ENCODE assay signal across 7 mouse cellular contexts in the genomic region with DNA sequence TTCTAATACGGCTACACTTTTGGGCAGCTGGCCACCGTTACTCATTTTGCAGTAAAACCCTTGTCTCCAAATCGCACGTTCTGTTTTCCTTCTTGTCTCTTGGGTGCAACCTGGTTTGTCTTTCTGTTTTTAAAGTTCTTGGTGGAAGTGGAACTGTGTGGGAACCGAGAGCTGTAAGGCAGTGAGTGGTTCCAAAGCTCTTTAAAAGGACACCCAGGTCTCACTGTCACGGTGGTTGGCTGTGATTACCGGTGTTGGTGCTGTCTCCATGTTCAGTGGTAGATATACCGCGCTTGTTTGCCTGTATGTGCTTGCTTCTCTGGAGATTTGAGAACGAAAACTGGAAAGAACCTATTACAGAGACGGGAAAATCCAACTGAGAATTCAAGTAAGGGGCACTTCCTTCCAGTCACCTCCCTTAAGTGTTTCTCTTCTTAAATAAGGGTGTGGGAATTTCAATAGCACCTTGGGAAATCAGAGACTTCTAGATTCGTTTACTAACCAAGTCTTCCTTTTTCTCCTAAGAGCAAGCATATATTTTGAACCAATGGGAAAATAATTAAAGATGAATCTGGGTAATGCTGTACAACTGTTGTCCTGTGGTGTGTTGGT. TPM values are rescaled to one million over a fixed set of nuclear protein-coding genes. Genes with fewer than 3 reads are reported as not detected.
DNase-seq lines count a peak whose midpoint lies in the region; ATAC-seq and TF ChIP-seq lines count a peak whose summit lies in the region.

No protein-coding gene starts in this region.

- H3K9ac ChIP-seq in lung, embryonic 15.5 days, result peak overlapping the region; percentile 1; the same call in 1 of the 2 replicates
- no peak overlapping the region for H3K9ac ChIP-seq in midbrain, embryonic 16.5 days (ENCODE audit: low read depth, low read length)

- WGBS in lung, embryonic 15.5 days, result 2% methylated on average over 12 of the region's 12 CpGs
- 6% methylated on average over 12 of the region's 12 CpGs for WGBS in midbrain, embryonic 16.5 days

- intact Hi-C loops in gastrocnemius, postnatal 14 days (cut with DNase I; ENCODE audit: low total_unique reads), result no loop called here

- H3K36me3 ChIP-seq in lung, embryonic 15.5 days, result no peaks in the 10 kb centered on the region
- H3K36me3 ChIP-seq in midbrain, embryonic 16.5 days (ENCODE audit: control insufficient read depth, insufficient read depth, low read length), result no peaks in the 10 kb centered on the region

- ATAC-seq in lung, embryonic 15.5 days (ENCODE audit: borderline replicate concordance, extremely low read depth, low FRiP score, low TSS enrichment), result no peak
- peak; percentile 39 for ATAC-seq in inflammation-experienced regulatory T-cells, adult 6 months
- peak; percentile 31; the same call in 1 of the 2 replicates for ATAC-seq in midbrain, embryonic 16.5 days

- no peak for TF ChIP-seq CTCF in embryonic fibroblast, embryonic 13.5 days (IDR thresholded peaks at IDR 0.05; ENCODE audit: borderline replicate concordance, insufficient read depth, low read length)

- H3K9me3 ChIP-seq in lung, embryonic 15.5 days, result no peaks in the 10 kb centered on the region
- no peaks in the 10 kb centered on the region for H3K9me3 ChIP-seq in midbrain, embryonic 16.5 days (replicated peaks; ENCODE audit: control insufficient read depth, low read length, poor library complexity, severe bottlenecking)

- peak overlapping the region; percentile 94 for H3K4me2 ChIP-seq in lung, embryonic 15.5 days
- peak overlapping the region; percentile 88 for H3K4me2 ChIP-seq in midbrain, embryonic 16.5 days (ENCODE audit: low read length)

- DNase-seq in lung, adult 18-20 months, result no peak
- no peak for DNase-seq in gastrocnemius, postnatal 14 days
- DNase-seq in kidney, postnatal 10 days, result no peak

- H3K4me1 ChIP-seq in lung, embryonic 15.5 days, result peaks cover 26% of the 10 kb centered on the region; the same call in 1 of the 2 replicates
- no peaks in the 10 kb centered on the region for H3K4me1 ChIP-seq in embryonic fibroblast, embryonic 13.5 days (ENCODE audit: control insufficient read depth, insufficient read depth, low read length)
- peaks cover 5% of the 10 kb centered on the region; the same call in 1 of the 2 replicates for H3K4me1 ChIP-seq in midbrain, embryonic 16.5 days (ENCODE audit: control insufficient read depth, insufficient read depth, low read length)

- TF ChIP-seq POLR2A in embryonic fibroblast, embryonic 13.5 days (IDR thresholded peaks at IDR 0.05; ENCODE audit: low read depth, low read length), result no peak

- H3K27ac ChIP-seq in lung, embryonic 15.5 days, result 0 out of 2 replicates have a peak overlapping the region, but pooled peaks have one; percentile 27
- H3K27ac ChIP-seq in embryonic fibroblast, embryonic 13.5 days (ENCODE audit: insufficient read depth, low read length), result no peak overlapping the region
- no peak overlapping the region for H3K27ac ChIP-seq in midbrain, embryonic 16.5 days (ENCODE audit: low read length)

- H3K4me3 ChIP-seq in lung, embryonic 15.5 days, result peak overlapping the region; percentile 66
- peak overlapping the region; percentile 62 for H3K4me3 ChIP-seq in embryonic fibroblast, embryonic 13.5 days (ENCODE audit: insufficient read depth, low read length)
- H3K4me3 ChIP-seq in midbrain, embryonic 16.5 days (ENCODE audit: low read depth, low read length), result peak overlapping the region; percentile 70

- H3K27me3 ChIP-seq in lung, embryonic 15.5 days, result no peaks in the 10 kb centered on the region
- no peaks in the 10 kb centered on the region for H3K27me3 ChIP-seq in midbrain, embryonic 16.5 days (ENCODE audit: control insufficient read depth, insufficient read depth, low read depth, low read length)

RNA-seq across cellular contexts. Expression of gene Lcp1, which starts 0.5 kb away (rescaled TPM):
- 53.4 and 62.6 TPM in 2 replicates for polyA plus RNA-seq in lung, embryonic 15.5 days (2015; fragmentation: Nextera tagmentation; extraction: Ambion mirVana)
- 1.0 and 8.6 TPM in 2 replicates for polyA plus RNA-seq in embryonic fibroblast, embryonic 13.5 days (2011; ENCODE audit: insufficient read length, low read depth, missing spikeins)
- 1,000 to 10,000 TPM; 1,283 to 1,916 (median 1,300) TPM for polyA plus RNA-seq in inflammation-experienced regulatory T-cells, adult 6 months (2017; shearing (Covaris generic))
- 12.1 and 13.4 TPM in 2 replicates for polyA plus RNA-seq in midbrain, embryonic 16.5 days (2015; fragmentation: Nextera tagmentation; extraction: Ambion mirVana)
- total RNA-seq in gastrocnemius, postnatal 14 days (2021), result 1 to 10 TPM; 6.0 to 8.2 TPM

RNA-seq across cellular contexts. Expression of gene Lrrc63, which starts 0.7 kb away (rescaled TPM):
- polyA plus RNA-seq in lung, embryonic 15.5 days (2015; fragmentation: Nextera tagmentation; extraction: Ambion mirVana), result 0.06 TPM in 1 of 2 replicates, not detected in the other
- polyA plus RNA-seq in embryonic fibroblast, embryonic 13.5 days (2011; ENCODE audit: insufficient read length, low read depth, missing spikeins), result not detected in 2 replicates
- not detected for polyA plus RNA-seq in inflammation-experienced regulatory T-cells, adult 6 months (2017; shearing (Covaris generic))
- polyA plus RNA-seq in midbrain, embryonic 16.5 days (2015; fragmentation: Nextera tagmentation; extraction: Ambion mirVana), result not detected in 2 replicates
- not detected for total RNA-seq in gastrocnemius, postnatal 14 days (2021)

Comparison
In these comparisons a context has a peak if more than half of its experiments do, and no peak if none do; other contexts are left out.
1. RNA of gene Lcp1, which starts 0.5 kb away (polyA plus RNA-seq): 1,283 to 1,916 TPM in inflammation-experienced regulatory T-cells, adult 6 months; 53.4 to 62.6 TPM in lung, embryonic 15.5 days, 12.1 to 13.4 TPM in midbrain, embryonic 16.5 days and 1.0 to 8.6 TPM in embryonic fibroblast, embryonic 13.5 days; every median in the first group is over 10 times any median in the second.
2. Peak in every context shown above with its lines, with median percentiles within 50 percentile points of each other: H3K4me3 ChIP-seq.